Mouse (Mus musculus): ENCODE measurements around the gene Nhp2. TPM values are rescaled to one million over a fixed set of nuclear protein-coding genes. Genes with fewer than 3 reads are reported as not detected.
"Not testable (repeated sequence)": the region's sequence is repeated elsewhere in the genome, so short reads cannot be mapped to it uniquely, and the experiment has no call there.

The Nhp2 gene
- total RNA-seq, 2 experiments from 2014 or later, result 141 to 203 TPM

DNA sequence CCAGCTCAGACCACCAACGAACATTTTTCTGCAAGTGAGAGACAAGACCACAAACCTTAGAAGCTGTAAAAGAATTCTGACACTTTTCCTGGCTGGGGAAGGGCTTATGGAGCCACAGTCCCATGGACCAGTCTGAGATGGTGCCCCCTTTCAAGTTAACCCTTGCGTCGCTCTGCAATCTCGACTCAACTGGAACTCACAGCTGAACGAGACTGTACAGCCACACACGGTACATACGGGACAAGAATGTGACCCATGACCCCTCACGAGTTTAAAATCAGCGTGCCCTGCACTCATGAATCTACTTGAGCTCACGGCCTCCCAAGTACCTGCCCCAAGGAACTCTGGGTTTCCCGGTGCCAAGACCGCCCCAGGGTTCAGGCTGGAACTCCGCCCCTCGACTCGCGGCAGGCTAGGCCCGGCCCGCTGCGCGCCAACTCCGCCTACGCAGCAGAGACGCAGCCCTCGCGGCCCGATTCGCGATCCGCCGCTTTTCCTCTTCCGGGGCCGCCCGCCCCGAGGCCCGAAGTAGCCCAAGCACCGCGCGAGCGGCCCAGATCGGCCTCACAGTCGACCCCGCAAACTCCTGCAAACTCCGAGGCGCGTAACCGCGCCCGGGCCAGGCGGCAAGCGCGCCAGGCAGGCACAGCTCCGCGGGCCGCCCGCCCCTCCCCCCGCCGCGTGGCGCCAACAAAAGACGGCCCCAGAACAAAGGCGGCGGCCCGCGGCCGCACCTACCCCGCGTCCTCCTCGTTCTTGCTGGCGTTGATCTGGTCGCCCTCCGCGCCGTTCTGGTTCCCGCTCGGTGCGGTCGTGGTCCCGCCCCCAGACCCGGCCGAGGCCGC, 13.7 kb upstream of the Nhp2 start:
- peak; percentile 43 for ATAC-seq (replicated peaks; ENCODE audit: poor library complexity, severe bottlenecking)

DNA sequence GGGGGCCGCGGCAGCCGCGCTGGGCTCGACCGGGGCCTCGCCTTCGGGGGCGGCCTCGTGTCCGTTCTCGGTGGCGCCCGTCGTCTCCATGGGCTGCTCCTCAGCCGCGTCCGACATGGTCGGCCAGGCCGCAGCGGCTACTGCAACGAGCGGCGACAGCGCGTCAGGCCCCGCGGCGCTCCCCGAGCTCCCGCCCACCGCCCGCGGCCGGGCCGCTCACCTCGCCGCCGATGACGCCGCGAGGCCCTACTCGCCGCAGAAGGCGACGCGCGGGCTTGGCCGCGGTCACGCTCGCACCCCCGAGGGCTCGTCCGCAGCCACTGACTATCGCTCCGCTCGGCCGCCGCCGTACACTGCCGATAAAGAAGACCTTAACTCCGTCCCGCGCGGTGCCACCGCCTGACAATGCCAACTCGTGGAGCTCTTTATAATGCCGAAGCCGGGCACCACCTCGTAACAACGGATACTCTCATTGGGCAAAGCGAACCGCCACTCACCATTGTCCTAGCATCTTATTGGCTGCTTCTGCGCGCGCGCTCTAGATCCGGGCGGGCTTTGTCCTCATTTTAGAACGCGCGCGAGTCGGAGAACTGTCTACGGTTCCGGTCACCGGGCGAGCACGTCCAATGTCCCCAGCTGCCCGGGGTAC, 13.0 kb upstream of the Nhp2 start, which contains the start of gene Hnrnpab:
Gene Hnrnpab (minus strand): TSS at position 401 of the 649 bp plus-strand sequence.
- peak; percentile 88 for ATAC-seq (replicated peaks; ENCODE audit: poor library complexity, severe bottlenecking)

DNA sequence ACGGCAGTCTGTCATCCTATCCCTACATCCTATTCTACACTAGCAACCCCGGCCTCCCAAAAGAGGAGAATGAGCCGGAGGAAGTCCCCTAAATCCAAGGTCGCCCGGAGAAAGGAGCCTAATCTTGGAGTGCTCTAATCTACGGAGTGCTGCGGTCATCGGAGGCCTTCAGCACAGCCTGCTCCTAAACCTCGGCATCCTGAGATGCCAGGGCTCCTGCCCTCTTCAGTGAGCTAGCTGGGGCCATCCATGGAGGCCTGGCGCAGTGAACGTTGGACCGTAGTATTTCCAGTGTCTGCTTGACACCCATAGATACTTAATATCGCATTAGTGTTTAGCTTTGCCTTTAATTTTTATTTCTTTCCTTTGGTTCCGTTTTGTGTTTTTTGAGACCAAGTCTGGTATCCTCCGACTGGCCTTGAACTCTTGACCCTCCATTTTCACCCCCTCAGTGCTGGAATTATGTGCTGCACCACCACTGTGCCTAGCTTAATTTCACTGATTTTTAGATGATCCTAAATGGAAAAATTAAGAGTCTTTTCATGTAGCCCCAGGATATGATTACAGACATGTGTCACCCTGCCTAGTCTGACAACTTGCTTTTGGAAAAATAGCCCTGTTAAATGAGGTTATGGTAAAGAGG, 12.3 kb upstream of the Nhp2 start:
- peak; percentile 17; the same call in 1 of the 2 replicates for ATAC-seq (replicated peaks; ENCODE audit: poor library complexity, severe bottlenecking)

DNA sequence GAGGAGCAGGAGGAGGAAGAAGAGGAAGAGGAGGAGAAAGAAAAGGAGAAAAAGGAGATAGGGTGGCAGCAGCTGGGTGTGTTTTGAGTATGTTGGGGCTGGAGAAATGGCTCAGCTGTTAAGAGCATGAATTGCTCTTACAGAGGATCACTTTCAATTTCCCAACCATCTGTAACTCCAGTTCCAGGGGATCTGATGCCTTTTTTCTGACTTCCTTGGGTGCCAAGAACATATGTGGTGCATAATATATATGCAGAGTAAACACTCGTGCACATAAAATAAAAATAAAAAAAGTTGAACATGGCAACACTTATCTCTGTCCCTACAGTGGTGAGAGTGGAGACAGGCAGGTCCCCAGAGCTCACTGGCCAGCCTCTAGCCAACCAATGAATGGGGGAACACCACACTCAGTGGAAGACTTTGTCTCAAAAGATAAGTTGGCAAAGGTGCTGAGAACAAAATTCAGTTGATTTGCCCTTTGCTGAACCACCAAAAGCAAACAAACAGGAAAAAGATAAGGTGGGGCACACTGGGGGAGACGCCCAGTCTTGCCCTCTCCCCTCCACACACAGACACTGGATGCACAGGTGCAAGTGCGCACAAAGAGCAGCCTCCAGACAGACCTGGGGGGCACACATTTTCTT, 10.1 kb upstream of the Nhp2 start:
- no peak for ATAC-seq (replicated peaks; ENCODE audit: poor library complexity, severe bottlenecking)

DNA sequence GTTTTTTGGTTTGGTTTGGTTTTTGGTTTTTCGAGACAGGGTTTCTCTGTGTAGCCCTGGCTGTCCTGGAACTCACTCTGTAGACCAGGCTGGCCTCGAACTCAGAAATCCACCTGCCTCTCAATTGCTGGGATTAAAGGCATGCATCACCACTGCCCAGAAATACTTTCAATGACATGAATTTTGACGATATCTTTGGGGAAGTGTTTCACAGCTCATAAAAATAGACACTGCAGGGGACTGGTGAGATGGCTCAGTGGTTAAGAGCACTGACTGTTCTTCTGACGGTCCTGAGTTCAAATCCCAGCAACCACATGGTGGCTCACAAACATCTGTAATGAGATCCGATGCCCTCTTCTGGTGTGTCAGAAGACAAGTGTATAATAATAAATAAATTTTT, 9.6 kb upstream of the Nhp2 start:
- ATAC-seq (replicated peaks; ENCODE audit: poor library complexity, severe bottlenecking), result not testable (repeated sequence)

DNA sequence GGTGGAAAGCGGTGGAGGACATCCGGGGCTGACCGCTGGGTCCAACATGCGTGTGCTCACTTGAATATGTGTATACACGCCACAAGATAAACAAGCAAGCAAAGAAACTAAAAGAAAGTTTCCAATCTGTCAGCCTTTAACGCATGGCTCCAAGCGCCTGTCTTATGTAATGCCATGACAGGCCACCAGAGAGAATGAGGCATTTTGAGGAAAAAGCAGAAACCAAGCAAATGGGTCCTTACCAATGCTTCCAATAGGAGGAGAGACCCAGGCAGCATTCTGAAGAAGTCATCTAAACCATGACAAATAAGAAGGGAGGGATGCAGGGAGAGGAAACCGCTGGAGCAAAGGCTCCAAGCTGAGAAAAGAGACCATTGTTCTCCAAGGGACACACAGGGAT, 5.3 kb upstream of the Nhp2 start:
- ATAC-seq (replicated peaks; ENCODE audit: poor library complexity, severe bottlenecking), result no peak

DNA sequence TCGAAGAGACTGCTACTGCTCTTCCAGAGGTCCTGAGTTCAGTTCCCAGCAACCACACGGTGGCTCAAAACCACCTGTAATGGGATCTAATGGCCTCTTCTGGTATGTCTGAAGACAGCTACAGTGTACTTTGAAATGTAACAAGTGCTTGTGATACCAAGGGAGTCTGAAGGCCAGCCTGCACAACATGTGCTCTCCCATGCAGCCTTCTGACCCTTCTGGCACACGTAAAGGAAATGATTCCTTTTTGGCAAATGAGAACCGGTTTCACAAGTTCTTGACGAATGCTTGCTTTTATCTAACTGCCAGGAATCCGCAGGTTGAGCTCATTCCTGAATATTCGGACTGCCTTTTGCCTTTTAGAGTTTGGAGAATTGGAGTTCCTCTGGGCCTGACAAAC, 4.4 kb upstream of the Nhp2 start:
- no peak for ATAC-seq (replicated peaks; ENCODE audit: poor library complexity, severe bottlenecking)

DNA sequence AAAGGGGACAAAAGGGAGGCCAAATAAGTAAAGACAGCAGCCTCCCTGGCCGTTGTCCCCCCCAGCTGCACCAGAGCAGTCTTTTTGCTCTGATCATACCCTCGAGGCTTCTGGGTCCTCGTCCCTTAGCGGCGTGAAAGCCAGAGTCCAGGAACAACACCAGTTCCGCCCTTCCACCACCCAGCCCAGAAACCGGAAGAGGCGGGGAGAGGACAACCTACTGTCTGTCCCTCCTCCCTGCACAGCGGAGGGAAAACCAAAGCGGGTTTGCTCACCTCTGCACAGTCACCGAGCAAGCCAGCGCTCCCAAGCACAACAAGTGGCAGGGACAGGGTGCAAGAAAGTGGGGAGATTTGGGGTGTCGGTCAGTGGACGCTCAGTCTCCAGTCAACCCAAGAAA, 3.9 kb upstream of the Nhp2 start:
- peak; percentile 66 for ATAC-seq (replicated peaks; ENCODE audit: poor library complexity, severe bottlenecking)

DNA sequence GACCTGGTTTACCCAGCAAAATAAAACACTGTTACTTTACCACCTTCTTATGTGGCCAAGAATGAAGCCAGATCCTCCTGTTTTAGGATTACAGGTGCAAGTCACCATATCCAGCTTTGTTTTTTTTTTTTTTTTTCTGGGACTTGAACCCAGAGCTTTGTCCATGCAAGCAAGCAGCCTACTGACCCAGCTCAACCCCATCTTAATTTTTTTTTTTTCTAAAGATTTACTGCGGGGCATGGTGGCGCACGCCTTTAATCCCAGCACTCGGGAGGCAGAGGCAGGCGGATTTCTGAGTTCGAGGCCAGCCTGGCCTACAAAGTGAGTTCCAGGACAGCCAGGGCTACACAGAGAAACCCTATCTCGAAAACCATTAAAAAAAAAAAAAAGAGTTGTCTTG, 3.4 kb upstream of the Nhp2 start:
- ATAC-seq (replicated peaks; ENCODE audit: poor library complexity, severe bottlenecking), result not testable (repeated sequence)

DNA sequence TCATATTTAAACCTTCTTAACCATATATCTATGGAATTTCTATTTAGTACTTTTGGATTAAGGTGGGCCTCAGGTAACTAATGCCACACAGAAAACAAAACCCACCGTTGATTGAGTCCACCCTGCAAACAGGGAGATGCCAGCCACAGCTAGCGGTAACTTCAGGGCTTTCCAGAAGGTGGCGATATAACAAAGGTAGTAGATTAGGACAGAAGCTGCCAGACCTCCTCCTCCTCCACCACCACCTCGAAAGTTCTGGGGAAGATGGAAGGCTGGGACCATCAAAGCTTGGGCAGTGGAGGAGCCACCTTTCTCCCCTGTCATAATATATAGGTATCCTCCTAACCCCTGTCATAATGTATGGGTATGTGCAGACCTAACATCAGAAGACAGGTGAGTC, 1.8 kb upstream of the Nhp2 start:
- ATAC-seq (replicated peaks; ENCODE audit: poor library complexity, severe bottlenecking), result peak; percentile 38

DNA sequence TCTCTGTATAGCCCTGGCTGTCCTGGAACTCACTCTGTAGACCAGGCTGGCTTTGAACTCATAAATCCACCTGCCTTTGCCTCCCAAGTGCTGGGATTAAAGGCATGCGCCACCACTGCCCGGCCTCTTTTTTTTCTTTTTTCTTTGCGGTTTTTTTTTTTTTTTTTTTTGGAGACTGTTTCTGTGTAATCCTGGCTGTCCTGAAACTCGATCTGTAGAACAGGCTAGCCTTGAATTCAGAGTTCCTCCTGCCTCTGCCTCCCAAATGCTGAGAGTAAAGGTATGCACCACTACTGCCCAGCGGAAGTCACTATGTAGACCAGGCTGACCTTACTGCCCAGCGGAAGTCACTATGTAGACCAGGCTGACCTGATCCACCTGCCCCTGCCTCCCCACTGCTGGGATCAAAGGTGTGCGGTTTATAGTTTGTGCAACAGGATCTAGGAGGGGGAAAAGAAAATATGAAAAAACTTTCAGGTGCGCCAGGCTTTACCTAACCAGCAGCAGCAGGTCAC, 584 bp upstream of the Nhp2 start:
- no peak for ATAC-seq (replicated peaks; ENCODE audit: poor library complexity, severe bottlenecking)

DNA sequence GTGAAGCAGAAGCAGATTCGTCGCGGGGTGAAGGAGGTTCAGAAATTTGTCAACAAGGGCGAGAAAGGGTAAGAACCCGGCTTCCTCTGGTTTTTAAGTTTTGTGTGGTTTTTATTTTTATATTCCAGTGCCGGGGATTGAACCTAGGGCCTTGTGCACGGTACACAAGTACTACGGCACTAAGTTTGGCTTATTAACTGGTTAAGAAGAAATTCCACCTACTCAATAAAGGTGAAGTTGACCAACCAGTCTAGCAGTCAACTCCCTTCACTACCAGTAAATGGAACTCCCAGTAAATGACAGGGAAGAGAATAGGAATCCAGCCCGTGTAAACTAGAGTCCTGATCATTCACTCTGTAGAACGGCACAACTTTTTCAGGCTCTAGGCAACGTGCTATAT, 549 bp downstream of the Nhp2 start:
- ATAC-seq (replicated peaks; ENCODE audit: poor library complexity, severe bottlenecking), result no peak

DNA sequence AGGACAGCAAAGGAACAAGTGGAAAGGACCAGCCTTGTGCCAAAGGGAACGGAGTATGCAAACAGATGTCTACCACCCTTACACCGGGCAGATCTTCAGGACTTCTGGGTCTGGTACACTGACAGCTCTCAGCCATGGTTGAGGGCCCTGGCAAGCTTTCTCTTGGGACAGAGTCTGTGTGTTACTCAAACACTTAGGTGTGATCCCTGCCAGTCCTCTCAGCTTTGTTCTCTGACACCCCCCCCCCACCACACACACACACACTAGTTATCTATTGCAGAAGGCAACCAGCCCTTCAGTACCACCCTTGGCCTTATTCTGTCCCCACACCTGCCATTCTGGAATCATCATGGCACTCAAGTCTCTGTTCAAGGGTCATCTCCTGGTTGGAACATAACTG, 2.2 kb downstream of the Nhp2 start:
- no peak for ATAC-seq (replicated peaks; ENCODE audit: poor library complexity, severe bottlenecking)

DNA sequence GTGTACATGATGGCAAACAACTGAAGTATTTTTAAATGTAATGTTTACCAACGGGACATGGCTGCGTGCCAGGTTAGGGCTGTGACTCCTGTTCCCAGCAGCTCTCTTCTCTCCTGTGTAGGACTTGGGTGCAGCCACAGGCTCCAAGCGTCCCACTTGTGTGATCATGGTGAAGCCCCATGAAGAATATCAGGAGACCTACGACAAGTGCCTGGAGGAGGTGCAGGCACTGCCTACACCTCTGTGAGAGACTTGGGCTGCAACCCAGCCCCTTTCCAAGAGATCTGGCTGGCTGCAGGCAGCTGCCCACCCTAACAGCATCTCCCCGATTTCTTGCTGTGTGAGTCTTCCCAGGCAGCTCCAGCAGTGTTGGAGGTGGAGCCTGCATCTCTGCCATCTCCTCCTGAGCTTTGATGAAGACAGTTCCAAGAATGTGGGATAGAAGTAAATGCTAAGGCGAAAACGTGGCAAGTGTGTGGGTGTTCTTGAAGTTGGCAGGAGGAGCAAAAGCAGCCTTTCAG, 3.5 kb downstream of the Nhp2 start:
- ATAC-seq (replicated peaks; ENCODE audit: poor library complexity, severe bottlenecking), result no peak

DNA sequence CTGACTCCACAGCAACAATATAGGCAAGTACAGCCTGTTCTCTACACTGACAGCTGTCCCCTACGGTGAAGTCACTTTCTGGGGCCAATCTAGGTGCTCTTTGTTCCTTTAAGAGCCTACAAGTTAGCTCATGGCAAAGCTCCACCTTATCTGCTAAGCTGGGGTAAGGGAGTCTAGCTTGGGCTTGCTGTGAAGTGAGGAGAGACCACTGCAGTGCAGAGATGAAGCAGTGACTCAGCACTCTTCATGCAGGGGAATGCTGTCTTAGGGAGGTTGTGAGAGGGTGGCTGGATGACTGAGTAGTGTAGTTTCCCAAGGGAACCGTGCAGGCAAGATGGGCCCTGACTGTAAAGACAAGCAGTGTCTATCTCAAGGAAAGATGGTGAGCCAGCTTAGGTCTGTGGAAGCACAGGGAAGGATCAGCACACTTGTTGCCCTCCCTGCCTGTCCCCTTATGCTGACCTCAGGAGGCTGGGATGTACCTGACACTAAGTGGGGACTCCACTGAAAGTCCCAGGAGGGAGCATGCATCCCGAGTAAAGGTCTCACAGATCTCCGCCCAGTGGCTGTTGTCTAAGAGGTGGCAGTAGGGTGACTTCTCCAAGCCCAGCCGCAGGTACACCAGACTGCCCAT, 5.8 kb downstream of the Nhp2 start:
- no peak for ATAC-seq (replicated peaks; ENCODE audit: poor library complexity, severe bottlenecking)

DNA sequence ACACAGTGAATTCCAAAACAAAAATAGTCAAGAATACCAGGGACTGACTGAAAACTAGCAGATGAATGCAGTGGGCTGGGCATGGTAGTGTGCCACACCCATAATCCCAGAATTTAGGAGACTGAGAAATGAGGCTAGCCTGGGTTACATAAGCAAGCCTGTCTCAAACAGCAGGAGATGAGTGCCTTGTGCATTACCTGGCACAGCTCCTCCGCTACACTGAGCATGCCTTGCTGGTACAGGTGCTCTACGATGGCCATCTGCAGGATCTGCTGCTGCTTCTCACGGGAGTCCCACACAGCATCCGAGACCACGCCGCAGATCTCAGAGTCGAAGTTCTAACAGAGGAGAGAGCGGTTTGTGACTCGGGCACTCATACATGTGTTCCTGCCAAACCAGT, 7.9 kb downstream of the Nhp2 start:
- ATAC-seq (replicated peaks; ENCODE audit: poor library complexity, severe bottlenecking), result no peak

DNA sequence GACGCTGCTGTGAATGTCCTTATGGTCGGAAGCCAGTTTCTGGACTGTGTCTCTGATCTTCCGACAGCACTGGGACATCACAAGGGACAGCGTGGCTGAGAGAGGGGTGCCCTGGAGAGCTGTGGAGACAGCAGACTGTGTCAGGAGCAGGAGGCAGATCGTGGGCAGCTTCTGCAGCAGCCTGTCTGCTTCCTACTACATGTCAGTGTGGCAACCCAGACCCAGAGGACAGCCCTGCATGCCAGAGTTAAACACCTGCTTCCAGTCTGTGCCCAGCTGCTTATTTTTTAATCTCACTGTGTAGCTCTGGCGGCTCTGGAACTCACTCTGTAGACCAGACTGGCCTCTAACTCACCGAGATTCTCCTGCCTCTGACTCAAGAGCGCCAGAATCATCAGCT, 8.4 kb downstream of the Nhp2 start:
- ATAC-seq (replicated peaks; ENCODE audit: poor library complexity, severe bottlenecking), result no peak

DNA sequence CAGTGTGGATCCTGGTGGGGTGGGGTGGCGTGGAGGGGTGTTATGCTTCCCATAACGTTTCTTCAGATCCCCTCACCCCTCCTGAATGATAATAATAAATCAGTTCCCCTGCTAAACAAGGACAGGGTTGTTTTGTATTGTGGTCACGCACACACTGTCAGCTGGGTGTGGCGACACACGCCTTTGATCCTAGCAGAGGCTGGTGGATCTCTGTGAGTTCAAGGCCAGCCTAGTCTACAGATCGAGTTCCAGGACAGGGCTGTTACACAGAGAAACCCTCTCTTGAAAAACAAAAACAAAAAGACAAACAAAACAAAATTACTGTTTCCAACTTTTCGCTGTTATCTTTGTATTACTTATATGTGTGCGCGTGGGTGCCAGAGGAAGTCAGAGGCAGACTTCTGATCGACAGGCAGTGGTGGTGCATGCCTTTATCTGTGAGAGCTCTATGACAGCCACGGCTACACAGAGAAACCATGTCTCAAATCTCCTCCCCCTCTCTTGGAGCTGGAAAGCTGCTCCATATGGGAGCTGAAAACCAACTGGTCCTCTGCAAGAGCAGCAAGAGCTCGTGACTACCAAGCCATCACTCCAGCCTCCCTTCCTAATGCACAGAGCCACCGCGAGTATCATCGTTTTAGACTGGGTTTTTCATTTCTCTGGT, 10.2 kb downstream of the Nhp2 start:
- no peak for ATAC-seq (replicated peaks; ENCODE audit: poor library complexity, severe bottlenecking)

DNA sequence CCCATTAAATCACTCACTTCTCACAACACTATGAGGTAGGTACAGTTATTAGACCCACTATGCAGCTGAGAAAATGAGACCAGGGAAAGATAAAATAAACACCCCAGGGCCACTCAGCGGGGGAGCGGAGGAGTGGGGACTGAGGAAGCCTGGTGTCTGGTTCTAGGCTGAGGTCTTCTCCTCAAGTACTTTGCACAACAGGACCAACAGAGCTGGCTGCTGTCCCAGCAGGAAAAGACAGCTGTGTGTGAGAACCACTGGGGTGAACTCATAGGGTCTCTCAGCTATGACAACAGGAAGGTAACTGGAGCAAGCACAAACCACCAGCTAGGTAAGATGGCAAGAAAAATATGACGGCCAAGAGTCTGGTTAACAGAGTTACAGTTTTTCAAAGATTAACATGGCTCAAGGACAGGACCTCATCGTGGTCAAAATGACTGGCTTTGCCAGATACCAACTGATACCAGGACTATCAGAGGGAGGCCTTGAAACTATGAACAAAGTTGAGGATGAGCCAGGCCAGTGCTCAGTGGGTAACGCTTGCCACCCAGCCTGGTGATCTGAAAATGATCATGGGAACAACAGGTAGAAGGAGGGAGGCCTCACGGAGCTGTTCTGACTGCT, 12.7 kb downstream of the Nhp2 start:
- peak; percentile 33 for ATAC-seq (replicated peaks; ENCODE audit: poor library complexity, severe bottlenecking)

All from granulocyte monocyte progenitor cell, adult 5-6 weeks (primary cell).